Mouse (Mus musculus) kidney, postnatal 36 days (tissue): ENCODE data around the gene Gm10570.

Experiments used
- DNase-seq, 2 experiments: peaks; one replicate each; pipeline ENCODE4 v3.0.0; 2021 to 2022; ENCODE audit warnings: mixed read lengths in 2 of 2

Gene Gm10570

GRCm38 (mm10) chr4:130308231-130309081 lies at the start of gene Gm10570, which contains the start of gene Fabp3:
TSS of gene Gm10570 (minus strand) at chr4:130308674.
TSS of gene Fabp3 (plus strand) at chr4:130308595.
- peak; percentile 50 to 76 for DNase-seq

DNA sequence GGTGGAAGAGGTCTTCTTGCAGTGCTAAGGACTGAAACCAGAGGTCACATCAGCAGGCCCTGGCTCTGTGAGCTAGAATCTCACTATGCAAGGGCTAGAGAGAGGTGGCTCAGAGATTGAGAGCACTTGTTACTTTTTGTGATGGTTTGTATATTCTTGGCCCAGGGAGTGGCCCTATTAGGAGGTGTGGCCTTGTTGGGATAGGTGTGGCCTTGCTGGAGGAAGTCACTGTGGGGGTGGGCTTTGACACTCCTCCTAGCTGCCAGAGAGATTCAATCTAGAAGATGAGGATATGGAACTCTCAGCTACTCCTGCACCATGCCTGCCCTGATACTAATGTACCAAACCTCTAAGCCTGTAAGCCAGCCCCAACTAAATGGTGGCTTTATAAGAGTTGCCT lies 49.5 kb upstream of the Gm10570 start:
- no peak for DNase-seq

GRCm38 (mm10) chr4:130352588-130352987 lies 44.1 kb upstream of the Gm10570 start:
- DNase-seq, result peak in 1 of 2 experiments; percentile 37

DNA sequence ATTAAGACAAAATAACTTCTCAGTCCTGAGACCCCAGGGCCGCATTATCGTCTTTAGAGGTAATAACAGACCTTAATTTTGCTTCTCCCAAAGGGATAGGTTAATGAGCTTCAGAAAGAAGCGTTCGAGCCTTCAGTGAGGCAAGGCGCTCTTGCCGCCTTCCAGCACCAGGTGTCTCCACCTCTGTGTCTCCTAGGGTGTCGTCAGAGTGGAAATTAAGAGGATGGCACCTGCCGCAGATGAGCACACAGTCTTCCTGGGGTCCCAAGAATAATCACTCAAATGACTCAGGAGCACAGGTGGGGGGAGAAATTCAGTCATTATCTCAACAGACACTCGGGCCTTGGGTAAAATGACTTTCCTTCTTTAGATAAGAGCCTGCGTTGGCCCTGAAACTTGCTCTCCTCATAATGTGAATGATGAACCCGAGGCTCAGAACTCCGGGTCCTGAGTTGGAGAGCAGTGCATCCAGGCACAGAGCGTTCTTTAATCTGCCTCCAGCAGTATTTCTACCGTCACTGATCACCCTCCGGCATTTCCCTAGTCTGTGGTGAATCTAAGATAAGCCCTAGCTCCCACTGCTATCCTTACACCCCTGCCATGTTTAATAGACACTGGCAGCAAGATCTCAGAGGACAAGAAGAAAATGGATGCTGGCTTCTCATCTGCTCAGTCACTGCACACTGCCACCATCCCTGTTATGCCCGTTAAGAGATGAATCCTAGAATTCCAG lies 42.4 kb upstream of the Gm10570 start:
- no peak for DNase-seq

DNA sequence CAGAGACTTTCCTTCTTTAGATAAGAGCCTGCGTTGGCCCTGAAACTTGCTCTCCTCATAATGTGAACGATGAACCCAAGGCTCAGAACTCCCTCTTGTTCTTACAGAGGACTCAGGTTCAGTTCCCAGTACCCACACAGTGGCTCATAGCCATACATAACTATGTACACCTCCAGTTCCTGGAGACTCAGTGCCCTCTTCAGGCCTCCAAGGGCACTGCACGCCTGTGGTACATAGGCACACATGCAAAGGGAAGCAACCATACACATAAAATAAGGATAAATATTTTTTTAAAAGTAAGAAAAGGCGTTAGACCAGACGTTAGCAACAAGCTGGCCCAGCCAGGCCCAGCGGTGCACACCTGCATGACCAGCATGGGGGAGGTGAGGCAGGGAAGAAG lies 41.2 kb upstream of the Gm10570 start:
- peak in 1 of 2 experiments; percentile 32 for DNase-seq

GRCm38 (mm10) chr4:130341691-130342090 lies 33.2 kb upstream of the Gm10570 start:
- DNase-seq, result peak; percentile 43 to 68

- DNase-seq, result no peak
These were observed 27.4 kb upstream of the Gm10570 start for GRCm38 (mm10) chr4:130335867-130336266.

GRCm38 (mm10) chr4:130327366-130327765 lies 18.9 kb upstream of the Gm10570 start:
- peak; percentile 31 to 58 for DNase-seq

DNA sequence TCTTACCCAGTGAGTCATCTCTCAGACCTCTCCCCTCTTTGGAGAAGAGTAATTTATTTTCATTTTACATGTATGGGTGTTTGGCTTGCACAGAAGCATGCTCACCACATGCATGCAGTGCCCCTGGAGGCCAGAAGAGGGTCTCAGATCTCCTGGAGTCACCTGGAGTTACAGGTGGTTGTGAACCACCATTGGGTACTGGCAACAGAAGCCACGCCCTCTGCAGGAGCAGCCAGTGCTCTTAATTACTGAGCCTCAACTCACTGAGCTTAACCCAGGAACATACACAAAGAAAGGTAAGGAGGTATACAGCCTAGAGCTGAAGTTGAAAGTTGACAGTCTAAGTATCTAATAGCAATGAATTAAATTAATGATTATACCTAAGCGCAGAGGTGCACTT lies 17.0 kb upstream of the Gm10570 start:
- no peak for DNase-seq

GRCm38 (mm10) chr4:130323607-130324006 lies 15.1 kb upstream of the Gm10570 start:
- no peak for DNase-seq

GRCm38 (mm10) chr4:130323165-130323564 lies 14.7 kb upstream of the Gm10570 start:
- DNase-seq, result no peak

DNA sequence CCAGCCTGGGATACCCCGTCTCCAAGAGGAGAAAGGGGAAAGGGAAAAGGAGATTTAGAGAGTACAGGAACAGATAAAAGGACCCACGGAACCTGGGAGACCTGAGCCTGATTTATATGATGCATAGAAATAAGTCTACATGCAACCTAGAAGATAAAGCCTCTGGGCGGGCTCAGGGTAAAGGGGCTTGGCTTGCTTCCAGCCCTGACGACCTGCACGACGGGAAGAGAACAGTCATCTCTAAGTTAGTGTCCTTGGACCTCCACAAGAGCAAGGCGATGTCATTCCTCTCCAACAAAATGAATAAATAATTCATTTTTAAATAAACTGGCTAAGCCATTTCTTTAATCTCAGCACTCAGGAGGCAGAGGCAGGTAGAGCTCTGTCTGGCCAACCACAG lies 14.1 kb upstream of the Gm10570 start:
- DNase-seq, result no peak

DNA sequence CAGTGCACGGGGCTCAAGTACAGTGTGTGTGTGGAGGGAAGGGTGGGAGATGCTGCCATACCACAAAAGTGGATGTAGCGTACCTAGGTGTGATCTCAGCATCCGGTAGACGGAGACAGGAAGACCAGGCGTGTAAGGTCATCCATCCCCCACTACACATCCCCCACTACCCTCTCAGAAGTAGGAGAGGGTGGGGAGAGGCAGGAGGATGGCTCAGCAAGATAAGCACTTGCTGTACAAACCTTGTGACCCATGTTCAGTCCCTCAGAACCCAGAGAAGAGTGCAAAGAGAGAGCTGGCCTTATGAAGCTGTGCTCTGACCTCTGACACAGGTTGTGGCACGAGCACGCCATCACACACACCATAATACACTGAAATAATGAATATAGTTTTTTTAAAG lies 13.2 kb upstream of the Gm10570 start:
- no peak for DNase-seq

DNA sequence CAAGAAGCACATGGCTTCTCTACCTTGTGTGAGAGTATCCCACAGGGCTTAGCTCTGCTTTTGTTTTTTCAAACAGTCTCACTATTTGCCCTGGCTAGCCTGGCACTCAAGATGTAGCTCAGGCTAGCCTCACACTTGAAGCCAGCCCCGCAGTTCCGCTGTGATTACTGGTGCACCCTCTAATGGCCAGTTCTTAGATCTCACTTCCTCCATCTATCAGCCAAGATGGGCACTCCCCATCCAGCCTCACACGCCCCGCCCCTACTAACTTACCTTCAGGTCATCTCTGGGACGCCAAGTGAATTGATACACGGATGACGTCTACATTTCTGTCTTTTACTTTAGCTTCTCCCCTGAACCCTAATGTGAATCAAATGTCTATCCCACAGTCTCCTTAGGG lies 11.1 kb upstream of the Gm10570 start:
- no peak for DNase-seq

GRCm38 (mm10) chr4:130318122-130318521 lies 9.6 kb upstream of the Gm10570 start:
- peak in 1 of 2 experiments; percentile 53 for DNase-seq

GRCm38 (mm10) chr4:130316691-130317090 lies 8.2 kb upstream of the Gm10570 start:
- no peak for DNase-seq

DNA sequence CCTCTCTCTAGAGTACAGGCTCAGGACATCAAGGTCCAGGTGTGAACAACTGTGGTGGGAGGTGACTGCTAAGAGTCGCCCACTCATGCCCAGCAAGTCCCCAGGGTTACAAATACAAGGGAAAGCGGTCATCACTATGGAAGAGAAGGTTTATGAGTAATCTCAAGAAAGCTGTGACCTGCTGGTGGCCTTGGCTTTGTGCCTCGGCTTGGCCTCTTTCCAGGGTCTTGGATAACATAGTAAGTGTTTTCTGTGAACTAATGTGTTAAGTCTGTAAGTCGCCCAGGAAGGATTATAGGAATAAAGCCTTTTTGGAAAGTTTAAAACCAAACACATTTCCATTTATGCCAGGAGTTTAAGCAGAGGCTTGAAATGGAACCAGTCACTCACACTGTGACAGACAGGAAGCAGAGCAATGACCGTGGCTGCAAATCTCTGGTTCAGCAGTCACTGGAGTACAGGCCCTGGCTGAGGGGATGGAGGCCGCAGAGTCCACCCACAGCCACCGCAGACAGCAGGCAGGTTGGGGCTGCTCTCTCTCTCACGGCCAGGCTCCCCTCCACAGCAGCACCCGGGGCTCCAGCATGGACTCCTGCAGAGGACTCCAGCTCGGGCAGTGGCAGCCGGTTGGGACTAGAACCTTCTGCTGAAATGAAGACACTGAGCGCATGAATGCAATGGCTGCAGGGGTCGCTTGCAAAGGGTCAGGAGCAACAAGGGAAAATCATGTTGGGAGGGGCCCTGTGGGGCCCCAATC lies 7.5 kb upstream of the Gm10570 start:
- DNase-seq, result peak; percentile 76 to 86

GRCm38 (mm10) chr4:130313552-130313951 lies 5.1 kb upstream of the Gm10570 start:
- DNase-seq, result no peak

DNA sequence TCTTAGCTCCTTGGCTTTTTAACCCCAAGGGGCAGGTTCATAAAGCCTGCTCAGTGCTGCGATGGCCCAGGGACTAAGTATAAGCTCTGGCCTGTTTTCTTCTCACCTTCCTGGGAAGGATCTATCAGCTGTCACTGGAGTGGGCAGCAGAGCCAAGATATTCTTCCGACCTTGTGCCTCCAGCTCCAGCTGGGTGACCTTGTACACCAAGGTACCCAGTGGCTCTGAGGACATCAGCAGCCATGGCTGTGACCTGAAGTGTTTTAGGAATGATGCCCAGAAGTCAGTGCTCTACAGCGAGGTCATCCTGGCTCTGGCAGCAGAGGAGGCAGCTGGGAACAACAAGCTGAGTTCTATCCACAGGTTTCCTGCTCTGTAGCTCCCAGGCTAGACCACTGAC lies 4.1 kb upstream of the Gm10570 start:
- no peak for DNase-seq

- no peak for DNase-seq
These were observed 780 bp upstream of the Gm10570 start for GRCm38 (mm10) chr4:130309254-130309653.

DNA sequence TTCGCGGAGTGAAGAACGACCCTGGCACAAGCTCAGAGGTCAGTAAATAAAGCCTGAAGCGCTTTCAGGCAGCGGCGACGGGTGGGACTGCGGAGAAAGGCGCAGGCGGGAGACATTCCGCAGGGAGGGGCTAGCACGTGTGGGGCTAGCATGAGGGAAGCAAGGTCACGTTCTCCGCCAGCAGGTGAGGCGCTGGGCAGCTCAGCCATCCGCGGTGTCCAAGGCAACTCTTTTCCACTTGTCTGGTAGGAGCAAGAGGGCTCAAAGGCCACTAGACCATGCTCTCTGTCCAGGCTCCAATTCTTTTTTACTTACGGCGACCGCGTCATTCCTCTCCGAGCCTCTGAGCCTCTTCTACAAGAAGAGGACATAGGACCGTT lies 633 bp downstream of the Gm10570 start:
- peak; percentile 91 to 94 for DNase-seq

- peak; percentile 69 to 72 for DNase-seq
These were observed 1.5 kb downstream of the Gm10570 start for GRCm38 (mm10) chr4:130306796-130307630.
